Mouse (Mus musculus) liver, postnatal 0 days (tissue): Measurements from ENCODE around the gene Exoc3l. TPM values are rescaled to one million over a fixed set of nuclear protein-coding genes. Genes with fewer than 3 reads are reported as not detected.

ENCODE experiments used
- ATAC-seq: fragments of 200-750 bp; cut with Nextera tagmentation; 2 replicates; pipeline ENCODE4 v1.8.0; 2017; ENCODE audit warnings: mild to moderate bottlenecking, moderate library complexity
- DNase-seq: peaks from one replicate; pipeline ENCODE4 v3.0.0-alpha.2; 2016
- H3K27ac ChIP-seq: fragments of 300-500 bp; sonication (generic); 2 replicates; pipeline ENCODE4 v1.5.1; 2014; ENCODE audit warnings: antibody characterized with exemption, moderate library complexity, mild to moderate bottlenecking, low read depth
- H3K27me3 ChIP-seq: fragments of 300-500 bp; sonication (generic); 2 replicates; pipeline ENCODE4 v1.6.1; 2014; ENCODE audit warnings: low read length, control low read depth, mixed read lengths; ENCODE audit not compliant: insufficient read depth
- H3K36me3 ChIP-seq: fragments of 300-500 bp; sonication (generic); replicated peaks from 2 replicates; pipeline ENCODE4 v1.6.1; 2014; ENCODE audit warnings: mild to moderate bottlenecking, control low read depth, low read length, moderate library complexity, mixed read lengths; ENCODE audit not compliant: insufficient read depth
- H3K4me1 ChIP-seq: fragments of 300-500 bp; sonication (generic); 2 replicates; pipeline ENCODE4 v1.6.1; 2014; ENCODE audit warnings: antibody characterized with exemption, mild to moderate bottlenecking, control low read depth; ENCODE audit not compliant: insufficient read depth
- H3K4me2 ChIP-seq: fragments of 300-500 bp; sonication (generic); 2 replicates; pipeline ENCODE4 v1.6.1; 2014; ENCODE audit warnings: low read depth, mild to moderate bottlenecking, low read length, moderate library complexity, mixed read lengths
- H3K4me3 ChIP-seq: fragments of 300-500 bp; sonication (generic); 2 replicates; pipeline ENCODE4 v1.5.1; 2014; ENCODE audit warnings: low read depth, low read length
- H3K9ac ChIP-seq: fragments of 300-500 bp; sonication (generic); replicated peaks from 2 replicates; pipeline ENCODE4 v1.6.1; 2014; ENCODE audit warnings: mild to moderate bottlenecking, moderate library complexity
- H3K9me3 ChIP-seq: fragments of 300-500 bp; sonication (generic); 2 replicates; pipeline ENCODE4 v1.6.1; 2016; ENCODE audit warnings: mild to moderate bottlenecking, control low read depth, low read length, mixed read lengths
- CTCF ChIP-seq: sonication (generic); IDR thresholded peaks from 2 replicates; pipeline ENCODE4 v1.5.1; 2016; ENCODE audit warnings: antibody characterized with exemption, low read depth
- EP300 ChIP-seq: IDR thresholded peaks from 2 replicates; pipeline ENCODE4 v1.6.1; 2016; ENCODE audit warnings: antibody characterized with exemption, low read depth, mild to moderate bottlenecking
- WGBS: fragments of 180-500 bp; shearing (Covaris S2); extraction: QIAGEN DNeasy Blood & Tissue Kit; methylation state at CpG from one replicate; pipeline ENCODE4 v1.1.7; 2014; ENCODE audit not compliant: insufficient replicate concordance; 5-methylcytosine and 5-hydroxymethylcytosine counted together
- polyA plus RNA-seq: library from polyadenylated mRNA; unstranded; fragments of >200 nt; fragmentation: Nextera tagmentation; extraction: Ambion mirVana; gene quantifications from 2 replicates; pipeline ENCODE4 v1.2.1, GENCODE M21; 2015

Exoc3l gene
- polyA plus RNA-seq, 1 experiment from 2014 or later, result 6.6 TPM

GRCm38 (mm10) chr8:105304325-105305210 lies 8.7 kb upstream of the Exoc3l start:
- Histone ChIP-seq H3K9me3 (no peaks in the 10 kb centered on the region), H3K9ac (no peak overlapping the region), H3K27me3 (no peaks in the 10 kb centered on the region), H3K36me3 (peaks cover 82% of the 10 kb centered on the region), H3K27ac (peak overlapping the region; percentile 35), H3K4me2 (no peak overlapping the region), H3K4me1 (peaks cover 34% of the 10 kb centered on the region), H3K4me3 (no peak overlapping the region)
- 61% methylated on average over 9 of the region's 9 CpGs for WGBS
- TF ChIP-seq CTCF, result no peak
- TF ChIP-seq EP300, result no peak; the same call in 1 of the 2 replicates
- ATAC-seq, result 0 out of 2 replicates have a peak, but pooled peaks have one; percentile 4
- DNase-seq, result no peak

- TF ChIP-seq EP300 (no peak), CTCF (no peak)
- H3K4me2 ChIP-seq, result no peak overlapping the region
- H3K9me3 ChIP-seq, result no peaks in the 10 kb centered on the region
- WGBS, result 76% methylated on average over 9 of the region's 9 CpGs
- no peak overlapping the region for H3K9ac ChIP-seq
- no peak overlapping the region for H3K27ac ChIP-seq
- H3K27me3 ChIP-seq, result no peaks in the 10 kb centered on the region
- no peak overlapping the region for H3K4me3 ChIP-seq
- ATAC-seq (no peak), DNase-seq (no peak)
- H3K4me1 ChIP-seq, result peaks cover 40% of the 10 kb centered on the region
- peaks cover 78% of the 10 kb centered on the region for H3K36me3 ChIP-seq
These were observed 8.0 kb upstream of the Exoc3l start for GRCm38 (mm10) chr8:105303874-105304273.

- ATAC-seq (no peak), DNase-seq (no peak)
- no peak overlapping the region for H3K9ac ChIP-seq
- H3K4me3 ChIP-seq, result no peak overlapping the region
- H3K4me2 ChIP-seq, result no peak overlapping the region
- peaks cover 45% of the 10 kb centered on the region for H3K4me1 ChIP-seq
- 63% methylated on average over 8 of the region's 8 CpGs for WGBS
- no peaks in the 10 kb centered on the region for H3K27me3 ChIP-seq
- H3K36me3 ChIP-seq, result peaks cover 78% of the 10 kb centered on the region
- TF ChIP-seq EP300, result 0 out of 2 replicates have a peak, but pooled peaks have one; percentile 28
- no peak for TF ChIP-seq CTCF
- H3K27ac ChIP-seq, result no peak overlapping the region
- no peaks in the 10 kb centered on the region for H3K9me3 ChIP-seq
These were observed 7.5 kb upstream of the Exoc3l start for GRCm38 (mm10) chr8:105303396-105303795.

- peak; percentile 86 for ATAC-seq
- peak; percentile 83 for DNase-seq
- H3K9me3 ChIP-seq, result no peaks in the 10 kb centered on the region
- peak overlapping the region; percentile 61 for H3K9ac ChIP-seq
- peak overlapping the region; percentile 90 for H3K4me2 ChIP-seq
- peak overlapping the region; percentile 84 for H3K27ac ChIP-seq
- TF ChIP-seq EP300 (peak; percentile 93), CTCF (no peak)
- H3K27me3 ChIP-seq, result no peaks in the 10 kb centered on the region
- peak overlapping the region; percentile 94 for H3K4me3 ChIP-seq
- H3K36me3 ChIP-seq, result peaks cover 60% of the 10 kb centered on the region
- H3K4me1 ChIP-seq, result peaks cover 59% of the 10 kb centered on the region
- WGBS, result 56% methylated on average over 8 of the region's 8 CpGs
These were observed 4.1 kb upstream of the Exoc3l start for GRCm38 (mm10) chr8:105299962-105300361.

- Histone ChIP-seq H3K36me3 (peaks cover 47% of the 10 kb centered on the region), H3K27ac (peak overlapping the region; percentile 84), H3K9me3 (no peaks in the 10 kb centered on the region), H3K4me1 (peaks cover 47% of the 10 kb centered on the region), H3K4me2 (peak overlapping the region; percentile 90), H3K27me3 (no peaks in the 10 kb centered on the region), H3K9ac (peak overlapping the region; percentile 97), H3K4me3 (peak overlapping the region; percentile 94)
- 38% methylated on average over 18 of the region's 18 CpGs for WGBS
- ATAC-seq, result no peak
- no peak for TF ChIP-seq CTCF
- no peak for TF ChIP-seq EP300
- peak; percentile 39 for DNase-seq
These were observed 2.7 kb upstream of the Exoc3l start for GRCm38 (mm10) chr8:105298351-105299252.
